Mouse (Mus musculus): ENCODE measurements around the gene Olfr1178.

Olfr1178 gene

GRCm38 (mm10) chr2:88386762-88387161 is at the start of gene Olfr1178:
Olfr1178 (plus strand) TSS chr2:88387062.
- no peak for DNase-seq (ENCODE audit: low spot score)

- DNase-seq (ENCODE audit: low spot score), result no peak
Observed at GRCm38 (mm10) chr2:88346392-88346791, 40.5 kb upstream of the Olfr1178 start, which contains the start of gene Olfr1177-ps. Olfr1177-ps (minus strand) TSS chr2:88346492.

DNA sequence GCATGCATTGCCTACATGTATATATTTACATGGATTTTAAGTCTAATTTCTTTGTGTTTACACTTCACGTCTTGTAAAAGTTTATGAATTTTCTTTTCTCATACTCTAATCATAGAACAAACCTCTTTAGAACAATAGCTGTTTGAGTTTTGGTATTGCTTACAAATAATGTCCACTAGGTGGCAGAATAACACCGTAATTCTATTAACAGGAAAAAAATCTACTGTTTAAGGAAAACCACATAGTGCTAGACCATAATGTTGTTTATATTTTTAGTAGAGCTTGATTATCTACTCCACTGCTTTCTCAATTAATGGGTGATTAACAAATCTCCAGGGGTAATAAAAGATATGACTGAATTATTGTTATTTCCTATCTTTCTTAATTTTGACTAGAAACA is 30.6 kb upstream of the Olfr1178 start:
- peak; percentile 18 for DNase-seq (ENCODE audit: low spot score)

- DNase-seq (ENCODE audit: low spot score), result no peak
Observed at GRCm38 (mm10) chr2:88406353-88406752, 19.5 kb downstream of the Olfr1178 start, which contains the start of gene Olfr1179. Olfr1179 (minus strand) TSS chr2:88406453.

GRCm38 (mm10) chr2:88419051-88419450 is 32.2 kb downstream of the Olfr1178 start, which contains the start of gene Olfr1180:
Olfr1180 (minus strand) TSS chr2:88419151.
- no peak for DNase-seq (ENCODE audit: low spot score)

GRCm38 (mm10) chr2:88426071-88426470 is 39.2 kb downstream of the Olfr1178 start, which contains the start of gene Olfr1181:
Olfr1181 (minus strand) TSS chr2:88426171.
- no peak for DNase-seq (ENCODE audit: low spot score)

DNA sequence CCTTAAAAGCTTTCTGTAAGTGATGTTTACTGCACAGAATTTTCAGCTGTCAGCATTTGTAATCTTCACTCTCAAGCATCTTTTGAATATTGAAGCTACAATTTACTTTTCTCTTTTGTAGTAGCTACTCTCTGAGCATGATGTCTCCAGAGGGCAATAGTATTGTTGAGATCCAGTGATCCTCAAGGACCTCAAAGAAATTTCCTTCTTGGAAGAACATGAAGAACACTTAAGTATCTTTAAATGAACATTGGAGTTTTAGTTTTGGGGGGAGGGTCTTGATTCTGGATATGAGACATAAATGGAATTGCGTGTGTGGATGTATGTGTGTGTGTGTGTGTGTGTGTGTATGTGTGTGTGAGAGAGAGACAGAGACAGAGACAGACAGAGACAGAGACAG is 62.2 kb downstream of the Olfr1178 start, which contains the start of gene Gm13757:
Gene Gm13757, minus strand, starts transcription at position 101 of the 400 bp plus-strand sequence.
- no peak for DNase-seq (ENCODE audit: low spot score)
